Mouse (Mus musculus) limb, embryonic 14.5 days (tissue): ENCODE measurements around the gene Mthfd1. TPM values are rescaled to one million over a fixed set of nuclear protein-coding genes. Genes with fewer than 3 reads are reported as not detected.

Experiments used
- ATAC-seq: fragments of 200-750 bp; cut with Nextera tagmentation; 2 replicates; pipeline ENCODE4 v1.8.0; 2017; ENCODE audit warnings: low read depth, moderate number of reproducible peaks, moderate TSS enrichment; ENCODE audit not compliant: low FRiP score
- DNase-seq: peaks from one replicate; pipeline ENCODE4 v3.0.0-alpha.2; 2015; ENCODE audit warnings: low spot score
- H3K27ac ChIP-seq: fragments of 300-500 bp; sonication (generic); replicated peaks from 2 replicates; pipeline ENCODE4 v1.5.1; 2014; ENCODE audit warnings: low read depth, mild to moderate bottlenecking, low read length, moderate library complexity, mixed read lengths
- H3K27me3 ChIP-seq: fragments of 300-500 bp; sonication (generic); 2 replicates; pipeline ENCODE4 v1.6.1; 2014; ENCODE audit warnings: low read length, mixed read lengths; ENCODE audit not compliant: control insufficient read depth, insufficient read depth
- H3K36me3 ChIP-seq: fragments of 300-500 bp; sonication (generic); 2 replicates; pipeline ENCODE4 v1.6.1; 2014; ENCODE audit warnings: mild to moderate bottlenecking, low read length, moderate library complexity, mixed read lengths; ENCODE audit not compliant: control insufficient read depth, insufficient read depth
- H3K4me1 ChIP-seq: fragments of 300-500 bp; sonication (generic); 2 replicates; pipeline ENCODE4 v1.6.1; 2014; ENCODE audit warnings: antibody characterized with exemption, low read length, mixed read lengths; ENCODE audit not compliant: control insufficient read depth, insufficient read depth
- H3K4me2 ChIP-seq: fragments of 300-500 bp; sonication (generic); replicated peaks from 2 replicates; pipeline ENCODE4 v1.6.1; 2014; ENCODE audit warnings: low read depth, mild to moderate bottlenecking, low read length, moderate library complexity; ENCODE audit not compliant: severe bottlenecking
- H3K4me3 ChIP-seq: fragments of 300-500 bp; sonication (generic); replicated peaks from 2 replicates; pipeline ENCODE4 v1.5.1; 2014; ENCODE audit warnings: low read length
- H3K9ac ChIP-seq: fragments of 300-500 bp; sonication (generic); 2 replicates; pipeline ENCODE4 v1.6.1; 2014; ENCODE audit warnings: mild to moderate bottlenecking, low read depth, low read length, moderate library complexity; ENCODE audit not compliant: severe bottlenecking
- H3K9me3 ChIP-seq: fragments of 300-500 bp; sonication (generic); 2 replicates; pipeline ENCODE4 v1.6.1; 2016; ENCODE audit warnings: low read length; ENCODE audit not compliant: control insufficient read depth
- POLR2A ChIP-seq: fragments of 200-500 bp; IDR thresholded peaks from 2 replicates; pipeline ENCODE4 v1.8.0; 2012; ENCODE audit warnings: inconsistent platforms, mild to moderate bottlenecking, moderate library complexity, borderline replicate concordance; ENCODE audit not compliant: insufficient read depth, insufficient read length; ENCODE audit errors: extremely low read depth
- WGBS: fragments of 180-500 bp; shearing (Covaris S2); extraction: QIAGEN DNeasy Blood & Tissue Kit; methylation state at CpG from one replicate; pipeline ENCODE4 v1.1.7; 2014; 5-methylcytosine and 5-hydroxymethylcytosine counted together
- polyA plus RNA-seq, 2 experiments: library from polyadenylated mRNA; depleted of rRNA in 1 of 2; stranded (reverse) in 1 of 2; unstranded in 1 of 2; fragments of >200 nt; fragmentation: Nextera tagmentation in 1 of 2; extraction: Ambion mirVana in 1 of 2; gene quantifications; 2 replicates each; pipeline versions ENCODE4 v1.2.1 to v1.2.3; 2012 to 2014

Gene Mthfd1
- polyA plus RNA-seq, 2 experiments = 49.5 to 62.7 TPM

DNA sequence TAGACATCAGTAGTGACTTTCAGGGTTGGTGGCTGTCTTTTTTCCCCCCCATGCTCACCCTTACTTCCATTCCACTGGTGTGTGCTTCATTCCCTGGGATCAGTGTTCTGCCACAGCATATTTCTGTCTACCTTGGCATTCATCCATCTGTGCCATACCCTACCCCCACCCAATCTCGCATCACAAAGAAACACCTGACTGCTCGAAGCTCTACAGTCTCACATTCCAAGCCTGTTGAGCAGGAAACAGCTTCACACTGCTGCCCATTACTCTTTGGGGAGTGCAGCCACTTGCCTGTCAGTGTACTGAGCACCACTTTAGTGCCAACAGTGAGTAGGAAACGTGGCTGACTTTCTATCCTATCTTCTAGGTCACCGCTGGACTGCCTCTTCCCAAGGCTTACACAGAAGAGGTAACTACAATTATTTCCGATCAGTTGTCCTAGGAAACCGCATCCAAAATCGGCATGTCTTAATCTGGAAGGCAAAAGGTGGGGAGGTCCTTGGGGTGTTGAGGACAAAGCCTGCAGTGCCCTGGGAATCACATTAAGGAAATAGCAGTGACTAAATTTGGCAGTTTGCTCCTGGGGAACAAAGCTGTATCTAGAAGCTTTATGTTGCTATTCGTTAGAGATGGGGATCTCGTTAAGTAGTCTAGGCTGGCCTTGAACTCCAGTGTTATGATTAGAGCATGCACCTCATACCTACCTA, 51.9 kb downstream of the Mthfd1 start:
- Histone ChIP-seq H3K27me3 (no peaks in the 10 kb centered on the region), H3K36me3 (peaks cover 40% of the 10 kb centered on the region), H3K27ac (no peak overlapping the region), H3K4me3 (no peak overlapping the region), H3K9me3 (no peaks in the 10 kb centered on the region), H3K4me2 (no peak overlapping the region), H3K9ac (no peak overlapping the region), H3K4me1 (peaks cover 9% of the 10 kb centered on the region)
- WGBS = 68% methylated on average over 9 of the region's 9 CpGs
- no peak for DNase-seq
- no peak for TF ChIP-seq POLR2A
- ATAC-seq = no peak

DNA sequence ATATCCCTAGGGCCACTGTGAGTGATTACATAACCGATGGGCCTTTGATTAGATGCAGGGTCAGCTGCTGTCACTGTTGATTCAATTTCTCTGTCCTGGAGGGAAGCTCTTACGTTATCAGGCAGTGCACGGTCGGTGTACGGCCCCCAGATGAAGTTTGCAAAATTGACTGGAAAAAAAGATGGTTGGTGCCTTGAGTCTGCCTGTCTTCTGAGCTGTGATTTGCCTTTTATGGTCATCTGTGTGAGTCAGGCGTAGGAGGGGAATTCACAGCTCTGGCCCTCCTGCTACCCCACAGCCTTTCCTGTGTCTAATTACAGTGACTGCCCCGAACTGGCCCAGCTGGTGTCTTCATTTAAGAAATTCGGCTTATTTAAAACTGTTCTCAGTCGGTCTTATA, 52.9 kb downstream of the Mthfd1 start:
- TF ChIP-seq POLR2A = no peak
- peaks cover 9% of the 10 kb centered on the region for H3K4me1 ChIP-seq
- no peak overlapping the region for H3K9ac ChIP-seq
- H3K9me3 ChIP-seq = no peaks in the 10 kb centered on the region
- DNase-seq (peak; percentile 31), ATAC-seq (peak; percentile 72; the same call in 1 of the 2 replicates)
- H3K36me3 ChIP-seq = peaks cover 39% of the 10 kb centered on the region
- H3K4me2 ChIP-seq = no peak overlapping the region
- WGBS = 34% methylated on average over 9 of the region's 9 CpGs
- H3K27ac ChIP-seq = no peak overlapping the region
- no peak overlapping the region for H3K4me3 ChIP-seq
- no peaks in the 10 kb centered on the region for H3K27me3 ChIP-seq

DNA sequence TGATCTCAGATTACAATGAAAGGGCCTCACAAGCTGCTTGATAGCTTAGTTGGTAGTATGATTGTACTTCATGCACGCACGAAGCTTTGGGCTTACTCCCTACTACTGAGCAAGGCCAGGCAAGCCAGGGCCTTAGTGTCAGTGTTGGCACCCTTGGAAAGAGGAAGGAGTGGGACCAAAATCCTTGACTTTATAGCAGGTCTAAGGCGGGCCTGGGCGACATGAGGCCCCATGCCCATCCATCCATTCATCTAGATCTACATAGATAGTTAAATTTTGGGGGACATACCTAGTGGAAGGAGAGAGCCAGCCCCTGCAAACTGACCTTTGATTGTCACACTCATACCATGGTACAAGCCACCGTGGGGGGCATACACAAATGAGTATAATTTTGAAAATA, 53.3 kb downstream of the Mthfd1 start:
- no peaks in the 10 kb centered on the region for H3K27me3 ChIP-seq
- no peak overlapping the region for H3K27ac ChIP-seq
- no peak for TF ChIP-seq POLR2A
- DNase-seq = no peak
- no peak overlapping the region for H3K4me2 ChIP-seq
- H3K36me3 ChIP-seq = peaks cover 36% of the 10 kb centered on the region
- 88% methylated on average over 5 of the region's 5 CpGs for WGBS
- H3K9ac ChIP-seq = no peak overlapping the region
- no peak overlapping the region for H3K4me3 ChIP-seq
- peaks cover 9% of the 10 kb centered on the region for H3K4me1 ChIP-seq
- no peaks in the 10 kb centered on the region for H3K9me3 ChIP-seq
- ATAC-seq = no peak

DNA sequence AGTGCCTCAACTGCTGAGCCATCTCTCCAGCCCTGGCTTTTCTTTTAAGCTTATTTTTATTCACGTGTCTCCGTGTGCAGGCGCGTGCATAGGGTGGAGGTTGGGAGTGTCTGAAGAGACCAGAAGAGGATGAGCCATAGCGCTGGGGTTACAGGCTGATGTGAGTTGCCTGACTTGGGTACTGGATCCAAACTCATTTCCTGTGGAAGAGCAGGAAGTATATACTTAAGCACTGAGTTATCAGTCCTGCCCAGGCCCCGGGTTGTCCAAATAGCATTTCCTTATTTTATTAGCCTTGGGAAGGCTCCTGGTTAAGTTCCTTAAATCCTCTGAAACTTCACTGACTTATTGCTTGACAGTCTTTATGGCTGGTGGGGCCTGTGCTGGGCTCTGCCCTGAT, 54.9 kb downstream of the Mthfd1 start:
- no peak for ATAC-seq
- Histone ChIP-seq H3K4me1 (peaks cover 9% of the 10 kb centered on the region), H3K9me3 (no peaks in the 10 kb centered on the region), H3K27ac (no peak overlapping the region), H3K4me2 (no peak overlapping the region), H3K36me3 (peaks cover 39% of the 10 kb centered on the region), H3K27me3 (no peaks in the 10 kb centered on the region), H3K9ac (no peak overlapping the region), H3K4me3 (no peak overlapping the region)
- 84% methylated on average over 6 of the region's 6 CpGs for WGBS
- no peak for DNase-seq
- TF ChIP-seq POLR2A = no peak

DNA sequence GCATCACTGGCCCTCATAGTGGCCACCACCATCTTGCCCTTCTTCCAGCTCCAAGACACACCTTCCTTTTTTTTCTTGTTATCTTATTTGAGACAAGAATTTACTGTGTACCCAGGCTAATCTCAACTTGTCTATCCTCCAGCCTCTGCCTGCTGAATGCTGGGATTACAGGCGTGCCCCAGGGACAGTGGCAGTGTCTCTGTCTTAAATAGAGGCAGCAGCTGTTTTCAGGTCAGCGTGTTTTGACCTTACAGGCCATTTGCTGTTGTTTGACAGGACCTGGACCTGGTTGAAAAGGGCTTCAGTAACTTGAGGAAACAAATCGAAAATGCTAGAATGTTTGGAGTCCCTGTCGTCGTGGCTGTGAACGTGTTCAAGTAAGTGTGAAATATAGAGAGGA, 55.5 kb downstream of the Mthfd1 start:
- Histone ChIP-seq H3K27ac (no peak overlapping the region), H3K9ac (no peak overlapping the region), H3K4me1 (peaks cover 9% of the 10 kb centered on the region), H3K4me3 (no peak overlapping the region), H3K9me3 (no peaks in the 10 kb centered on the region), H3K4me2 (no peak overlapping the region), H3K36me3 (peaks cover 41% of the 10 kb centered on the region), H3K27me3 (no peaks in the 10 kb centered on the region)
- ATAC-seq (no peak), DNase-seq (no peak)
- TF ChIP-seq POLR2A = no peak
- WGBS = 80% methylated on average over 6 of the region's 6 CpGs

DNA sequence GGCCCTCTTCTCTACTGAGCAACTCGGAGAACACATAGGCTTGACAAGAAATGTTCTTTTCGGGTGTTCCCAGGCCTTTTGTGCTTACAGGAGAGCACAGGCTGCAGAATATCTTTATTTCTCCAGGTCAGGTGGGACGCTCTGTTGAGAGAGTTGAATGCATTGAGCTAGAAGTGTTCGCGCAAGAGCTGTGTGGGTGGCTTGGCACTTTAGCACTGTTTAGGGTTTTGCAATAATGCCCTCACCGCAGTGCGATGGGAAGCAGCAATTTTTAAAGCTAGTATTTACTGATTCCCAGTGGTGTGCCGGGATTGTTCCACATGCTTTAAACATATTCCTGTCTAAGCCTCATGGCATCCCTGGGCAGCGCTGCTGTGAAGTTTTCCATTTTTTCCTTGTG, 56.1 kb downstream of the Mthfd1 start:
- 89% methylated on average over 9 of the region's 9 CpGs for WGBS
- TF ChIP-seq POLR2A = no peak

More for the DNA sequence above, 56.1 kb downstream of the Mthfd1 start:
- Histone ChIP-seq H3K4me3 (no peak overlapping the region), H3K36me3 (peaks cover 39% of the 10 kb centered on the region), H3K9ac (no peak overlapping the region), H3K27ac (no peak overlapping the region), H3K9me3 (no peaks in the 10 kb centered on the region), H3K4me2 (no peak overlapping the region), H3K4me1 (peaks cover 9% of the 10 kb centered on the region), H3K27me3 (no peaks in the 10 kb centered on the region)
- DNase-seq (no peak), ATAC-seq (no peak)
